Mouse (Mus musculus) MEL (cell line): Measurements from ENCODE around the gene Itga8. TPM values are rescaled to one million over a fixed set of nuclear protein-coding genes. Genes with fewer than 3 reads are reported as not detected.

Experiments used
- DNase-seq: peaks from one replicate; pipeline ENCODE4 v3.0.0; 2011; ENCODE audit warnings: low read depth, low spot score
- H3K27ac ChIP-seq: 2 replicates; pipeline ENCODE4 v1.5.1; 2012; ENCODE audit warnings: low read depth, mild to moderate bottlenecking, control low read depth, low read length, moderate library complexity; ENCODE audit not compliant: control insufficient read depth
- H3K27me3 ChIP-seq, 2 experiments: fragments of 150-350 bp in 1 of 2; sonication (generic) in 1 of 2; 2 replicates each; pipeline ENCODE4 v1.6.1; 2012; ENCODE audit warnings: low read length in 2 of 2, mild to moderate bottlenecking in 2 of 2, improper control_type of control experiment in 1 of 2, moderate library complexity in 1 of 2; ENCODE audit not compliant: insufficient read depth in 2 of 2, control insufficient read depth in 1 of 2
- H3K36me3 ChIP-seq, 2 experiments: 2 replicates each; pipeline ENCODE4 v1.6.1; 2012 to 2014; ENCODE audit warnings: low read length in 2 of 2, improper control_type of control experiment in 1 of 2, inconsistent platforms in 1 of 2, mild to moderate bottlenecking in 1 of 2; ENCODE audit not compliant: insufficient read depth in 2 of 2, control insufficient read depth in 1 of 2
- H3K4me1 ChIP-seq, 2 experiments: fragments of 150-350 bp in 1 of 2; sonication (generic) in 1 of 2; 2 replicates each; pipeline ENCODE4 v1.6.1; 2012; ENCODE audit warnings: low read length in 2 of 2, improper control_type of control experiment in 1 of 2, mild to moderate bottlenecking in 1 of 2; ENCODE audit not compliant: insufficient read depth in 2 of 2, control insufficient read depth in 1 of 2
- H3K4me3 ChIP-seq, 2 experiments: fragments of 150-350 bp in 1 of 2; sonication (generic) in 1 of 2; 2 replicates each; pipeline ENCODE4 v1.5.1; 2012; ENCODE audit warnings: low read depth in 2 of 2, low read length in 2 of 2, mild to moderate bottlenecking in 2 of 2, moderate library complexity in 2 of 2, control low read depth in 1 of 2, improper control_type of control experiment in 1 of 2; ENCODE audit not compliant: control insufficient read depth in 1 of 2, insufficient read depth in 1 of 2
- H3K79me2 ChIP-seq: 2 replicates; pipeline ENCODE4 v1.6.1; 2012; ENCODE audit warnings: mild to moderate bottlenecking, low read length, moderate library complexity; ENCODE audit not compliant: control insufficient read depth, poor library complexity, insufficient read depth
- H3K9ac ChIP-seq: 2 replicates; pipeline ENCODE4 v1.6.1; 2012; ENCODE audit warnings: low read depth, mild to moderate bottlenecking, control low read depth, low read length, moderate library complexity; ENCODE audit not compliant: control insufficient read depth, poor library complexity, severe bottlenecking
- H3K9me3 ChIP-seq: fragments of 150-350 bp; sonication (generic); replicated peaks from 2 replicates; pipeline ENCODE4 v1.6.1; 2012; ENCODE audit warnings: mild to moderate bottlenecking, low read length, improper control_type of control experiment, moderate library complexity; ENCODE audit not compliant: insufficient read depth
- BHLHE40 ChIP-seq: IDR thresholded peaks from 2 replicates; pipeline ENCODE4 v1.6.1; 2012; ENCODE audit warnings: low read depth, mild to moderate bottlenecking, inconsistent platforms, low read length, improper control_type of control experiment, borderline replicate concordance
- EP300 ChIP-seq, 2 experiments: IDR thresholded peaks; 2 replicates each; pipeline ENCODE4 v1.6.1; 2011; ENCODE audit warnings: improper control_type of control experiment in 2 of 2, low read length in 2 of 2, low read depth in 1 of 2, mild to moderate bottlenecking in 1 of 2
- ETS1 ChIP-seq: IDR thresholded peaks from 2 replicates; pipeline ENCODE4 v1.6.1; 2012; ENCODE audit warnings: low read depth, mild to moderate bottlenecking, inconsistent platforms, low read length, improper control_type of control experiment, moderate library complexity
- GABPA ChIP-seq: IDR thresholded peaks from 2 replicates; pipeline ENCODE4 v1.6.1; 2012; ENCODE audit warnings: low read depth, mild to moderate bottlenecking, inconsistent platforms, low read length, improper control_type of control experiment, moderate library complexity
- GATA1 ChIP-seq: IDR thresholded peaks from 2 replicates; pipeline ENCODE4 v1.6.1; 2011; ENCODE audit warnings: low read depth, low read length, improper control_type of control experiment
- HCFC1 ChIP-seq: IDR thresholded peaks from 2 replicates; pipeline ENCODE4 v1.6.1; 2012; ENCODE audit warnings: low read depth, mild to moderate bottlenecking, inconsistent platforms, low read length, improper control_type of control experiment, moderate library complexity
- JUND ChIP-seq: IDR thresholded peaks from 2 replicates; pipeline ENCODE4 v1.6.1; 2011; ENCODE audit warnings: low read depth, mild to moderate bottlenecking, improper control_type of control experiment, low read length
- KAT2A ChIP-seq: conservative IDR thresholded peaks from 2 replicates; pipeline ENCODE4 v1.6.1; 2012; ENCODE audit warnings: low read depth, low read length, improper control_type of control experiment, inconsistent platforms
- MAFK ChIP-seq: IDR thresholded peaks from 2 replicates; pipeline ENCODE4 v1.6.1; 2011; ENCODE audit warnings: low read depth, mild to moderate bottlenecking, low read length, improper control_type of control experiment, borderline replicate concordance
- MAX ChIP-seq: IDR thresholded peaks from 2 replicates; pipeline ENCODE4 v1.6.1; 2011; ENCODE audit warnings: low read length, improper control_type of control experiment
- MEF2A ChIP-seq: IDR thresholded peaks from 2 replicates; pipeline ENCODE4 v1.6.1; 2014; ENCODE audit warnings: low read depth, mild to moderate bottlenecking, inconsistent platforms, low read length, improper control_type of control experiment; ENCODE audit not compliant: poor library complexity, insufficient replicate concordance, severe bottlenecking; ENCODE audit errors: extremely low read depth
- MYC ChIP-seq: IDR thresholded peaks from 2 replicates; pipeline ENCODE4 v1.6.1; 2011; ENCODE audit warnings: low read depth, mild to moderate bottlenecking, low read length, improper control_type of control experiment, moderate library complexity
- POLR2A ChIP-seq, 2 experiments: IDR thresholded peaks; 2 replicates each; pipeline ENCODE4 v1.6.1; 2011 to 2012; ENCODE audit warnings: low read length in 2 of 2, mild to moderate bottlenecking in 2 of 2, control low read depth in 1 of 2, improper control_type of control experiment in 1 of 2, low read depth in 1 of 2, moderate library complexity in 1 of 2; ENCODE audit not compliant: control insufficient read depth in 1 of 2, insufficient read depth in 1 of 2, poor library complexity in 1 of 2
- POLR2AphosphoS2 ChIP-seq: IDR thresholded peaks from 2 replicates; pipeline ENCODE4 v1.6.1; 2011; ENCODE audit warnings: low read length, improper control_type of control experiment
- POLR2AphosphoS5 ChIP-seq: IDR thresholded peaks from 2 replicates; pipeline ENCODE4 v1.6.1; 2012; ENCODE audit warnings: low read depth, borderline replicate concordance, mild to moderate bottlenecking, inconsistent platforms, low read length, moderate library complexity, mixed read lengths
- RAD21 ChIP-seq: IDR thresholded peaks from 2 replicates; pipeline ENCODE4 v1.6.1; 2011; ENCODE audit warnings: mild to moderate bottlenecking, low read depth, low read length, improper control_type of control experiment
- RCOR1 ChIP-seq: IDR thresholded peaks from 2 replicates; pipeline ENCODE4 v1.6.1; 2012; ENCODE audit warnings: low read depth, mild to moderate bottlenecking, inconsistent platforms, low read length, improper control_type of control experiment
- SMC3 ChIP-seq: IDR thresholded peaks from 2 replicates; pipeline ENCODE4 v1.6.1; 2011; ENCODE audit warnings: low read depth, low read length, improper control_type of control experiment
- TCF12 ChIP-seq: IDR thresholded peaks from 2 replicates; pipeline ENCODE4 v1.6.1; 2014; ENCODE audit warnings: low read depth, mild to moderate bottlenecking, inconsistent platforms, low read length, improper control_type of control experiment, moderate library complexity
- USF1 ChIP-seq: IDR thresholded peaks from 2 replicates; pipeline ENCODE4 v1.6.1; 2014; ENCODE audit warnings: low read depth, mild to moderate bottlenecking, inconsistent platforms, low read length, improper control_type of control experiment, moderate library complexity
- ZC3H11A ChIP-seq: IDR thresholded peaks from 2 replicates; pipeline ENCODE4 v1.6.1; 2012; ENCODE audit warnings: low read depth, mild to moderate bottlenecking, inconsistent platforms, low read length, improper control_type of control experiment
- ZKSCAN1 ChIP-seq: IDR thresholded peaks from 2 replicates; pipeline ENCODE4 v1.6.1; 2012; ENCODE audit warnings: low read depth, mild to moderate bottlenecking, inconsistent platforms, low read length, improper control_type of control experiment, moderate library complexity
- polyA plus RNA-seq, 2 experiments: library from polyadenylated mRNA; stranded (reverse) in 1 of 2; unstranded in 1 of 2; fragments of >175 nt in 1 of 2; fragments of >200 nt in 1 of 2; gene quantifications; 2 replicates each; pipeline versions ENCODE4 v1.2.1 to v1.2.4; 2012; ENCODE audit warnings: low replicate concordance in 2 of 2, low read depth in 1 of 2; ENCODE audit not compliant: insufficient read length in 2 of 2, insufficient read depth in 1 of 2, missing spikeins in 1 of 2
- total RNA-seq: library from RNA; depleted of rRNA; stranded (reverse); fragments of 300-350 nt; gene quantifications from 2 replicates; pipeline ENCODE4 v1.2.3, GENCODE M21; 2012

The Itga8 gene
- total and polyA plus RNA-seq, 3 experiments, result not detected

DNA sequence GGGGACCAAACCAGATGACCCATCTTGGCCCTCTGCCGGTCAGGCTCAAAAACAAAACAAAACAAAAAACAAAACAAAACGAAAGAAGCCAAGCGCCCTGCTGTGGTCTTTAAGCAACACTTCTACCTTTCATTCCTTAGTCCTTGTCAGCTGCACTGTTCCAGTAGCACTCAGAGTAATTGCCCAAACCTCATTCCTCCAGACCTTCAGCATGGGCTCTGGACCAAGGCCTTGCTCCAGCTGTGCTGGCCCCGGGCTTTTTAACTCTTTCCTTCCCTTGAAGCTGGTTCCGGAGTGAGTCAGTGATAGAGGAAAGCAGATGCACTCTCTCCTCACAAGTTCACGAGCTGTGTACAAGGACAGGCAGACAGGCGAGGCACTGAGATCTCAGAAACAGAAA is 14.6 kb upstream of the Itga8 start (continued):
- TF ChIP-seq EP300 (IDR thresholded peaks at IDR 0.05; ENCODE audit: low read depth in 1 of 2, low read length in 2 of 2) (no peak), MAFK (no peak), MAX (no peak), POLR2A (IDR thresholded peaks at IDR 0.05; ENCODE audit: control insufficient read depth in 1 of 2, insufficient read depth in 1 of 2, low read depth in 1 of 2, low read length in 2 of 2, poor library complexity in 1 of 2) (no peak), ETS1 (no peak)

DNA sequence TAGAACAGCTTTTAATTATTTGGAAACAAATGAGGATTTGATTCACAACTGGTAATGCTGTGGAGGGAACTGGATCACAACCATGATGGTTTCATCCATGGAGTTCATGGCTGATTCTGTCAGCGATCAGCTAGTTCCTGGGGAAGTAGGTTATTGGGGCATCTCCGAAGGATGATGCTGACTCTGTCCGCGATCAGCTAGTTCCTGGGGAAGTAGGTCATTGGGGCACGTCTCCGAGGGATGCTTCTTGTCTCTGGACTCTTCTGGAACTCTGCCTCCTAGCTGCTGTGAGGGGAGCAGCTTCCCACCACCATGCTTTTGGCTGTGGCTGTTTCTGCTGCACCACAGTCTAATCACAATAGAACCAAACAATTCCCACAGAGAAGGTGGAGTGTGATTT is 12.3 kb upstream of the Itga8 start:
- DNase-seq, result no peak
- Histone ChIP-seq H3K27ac (no peak overlapping the region), H3K9ac (no peak overlapping the region), H3K4me1 (peaks cover 0 to 4% of the 10 kb centered on the region in 2 experiments; a peak in 1 of 4 replicates), H3K4me3 (no peak overlapping the region), H3K9me3 (no peaks in the 10 kb centered on the region), H3K36me3 (no peaks in the 10 kb centered on the region; a peak in 1 of 4 replicates), H3K79me2 (no peaks in the 10 kb centered on the region), H3K27me3 (no peaks in the 10 kb centered on the region; a peak in 1 of 4 replicates)
- TF ChIP-seq KAT2A (no peak), ZC3H11A (no peak), RCOR1 (no peak), SMC3 (no peak), POLR2AphosphoS2 (no peak), POLR2AphosphoS5 (no peak), HCFC1 (no peak), ZKSCAN1 (no peak), JUND (no peak), BHLHE40 (no peak), GATA1 (no peak), ETS1 (no peak), MEF2A (no peak), USF1 (no peak), RAD21 (no peak), MYC (no peak), EP300 (IDR thresholded peaks at IDR 0.05; ENCODE audit: low read depth in 1 of 2, low read length in 2 of 2) (no peak), GABPA (no peak), MAX (no peak), TCF12 (no peak)
